Comparison of ENCODE assay signal across 13 mouse cellular contexts in the genomic region with DNA sequence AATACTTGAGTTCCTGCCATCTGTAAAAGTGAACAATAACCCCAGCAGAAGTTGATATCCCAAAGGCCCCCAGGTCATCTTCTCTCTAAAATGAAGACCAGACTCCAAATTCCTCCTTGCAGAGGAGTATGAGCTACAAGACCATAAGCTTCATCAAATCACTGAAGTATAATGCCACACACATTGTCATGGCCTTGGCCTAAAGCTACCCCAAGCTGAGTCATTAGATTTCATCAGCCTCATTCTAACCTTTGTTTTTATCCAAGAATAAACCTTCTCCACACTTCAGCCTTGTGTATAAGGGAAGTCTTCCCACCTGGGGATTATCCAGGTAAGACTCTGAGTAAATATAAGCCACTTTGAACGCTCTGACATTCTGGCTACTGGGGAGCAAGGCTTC.
"Had no signal": no experiment of that assay in that cellular context is flagged by ENCODE, and none has a peak within 500 bp of the region (broad histone marks: within the 10 kb centered on the region; RNA-seq: fewer than 3 reads in every experiment).

No protein-coding gene starts in this region.

- DNase-seq: gastrocnemius, adult 2 months; gastrocnemius, postnatal 10 days; gastrocnemius, postnatal 25 days; heart, adult 2 months; heart, postnatal 4 days; kidney, adult 2 months; kidney, adult 9 months; kidney, postnatal 14 days; kidney, postnatal 36 days; layer of hippocampus, adult 9-11 months; layer of hippocampus, postnatal 36 days; left cerebral cortex, postnatal 4 days; lung, adult 18-20 months had no signal
